Mouse (Mus musculus) kidney, embryonic 15.5 days (tissue): ENCODE measurements around the gene Hyou1. TPM values are rescaled to one million over a fixed set of nuclear protein-coding genes. Genes with fewer than 3 reads are reported as not detected.

Experiments
- ATAC-seq: fragments of 200-750 bp; cut with Nextera tagmentation; replicated peaks from 2 replicates; pipeline ENCODE4 v1.8.0; 2017; ENCODE audit warnings: moderate TSS enrichment; ENCODE audit not compliant: low FRiP score
- H3K27ac ChIP-seq: fragments of 300-500 bp; sonication (generic); 2 replicates; pipeline ENCODE4 v1.5.1; 2015; ENCODE audit warnings: mild to moderate bottlenecking, inconsistent platforms
- H3K27me3 ChIP-seq: fragments of 300-500 bp; sonication (generic); 2 replicates; pipeline ENCODE4 v1.6.1; 2015; ENCODE audit warnings: inconsistent platforms
- H3K36me3 ChIP-seq: fragments of 300-500 bp; sonication (generic); 2 replicates; pipeline ENCODE4 v1.6.1; 2015; ENCODE audit warnings: inconsistent platforms
- H3K4me1 ChIP-seq: fragments of 300-500 bp; sonication (generic); 2 replicates; pipeline ENCODE4 v1.6.1; 2015; ENCODE audit warnings: inconsistent platforms
- H3K4me2 ChIP-seq: fragments of 300-500 bp; sonication (generic); 2 replicates; pipeline ENCODE4 v1.6.1; 2015; ENCODE audit warnings: moderate library complexity, mild to moderate bottlenecking, inconsistent platforms
- H3K4me3 ChIP-seq: fragments of 300-500 bp; sonication (generic); replicated peaks from 2 replicates; pipeline ENCODE4 v1.5.1; 2015; ENCODE audit warnings: mild to moderate bottlenecking, inconsistent platforms
- H3K9ac ChIP-seq: fragments of 300-500 bp; sonication (generic); 2 replicates; pipeline ENCODE4 v1.6.1; 2015; ENCODE audit warnings: mild to moderate bottlenecking, inconsistent platforms
- H3K9me3 ChIP-seq: fragments of 300-500 bp; sonication (generic); replicated peaks from 2 replicates; pipeline ENCODE4 v1.6.1; 2016; ENCODE audit warnings: inconsistent platforms
- WGBS: fragments of 180-500 bp; shearing (Covaris S2); methylation state at CpG from one replicate; pipeline ENCODE4 v1.1.7; 2015; ENCODE audit warnings: mixed read lengths; 5-methylcytosine and 5-hydroxymethylcytosine counted together
- microRNA-seq: library from miRNA; unstranded; fragments of <30 nt; microRNA quantifications from one replicate; pipeline ENCODE4, GENCODE M21; 2016
- polyA plus RNA-seq: library from polyadenylated mRNA; unstranded; fragments of >200 nt; fragmentation: Nextera tagmentation; extraction: Ambion mirVana; gene quantifications from 2 replicates; pipeline ENCODE4 v1.2.1, GENCODE M21; 2015

The Hyou1 gene
- polyA plus RNA-seq, 1 experiment from 2014 or later, result 48.2 TPM

DNA sequence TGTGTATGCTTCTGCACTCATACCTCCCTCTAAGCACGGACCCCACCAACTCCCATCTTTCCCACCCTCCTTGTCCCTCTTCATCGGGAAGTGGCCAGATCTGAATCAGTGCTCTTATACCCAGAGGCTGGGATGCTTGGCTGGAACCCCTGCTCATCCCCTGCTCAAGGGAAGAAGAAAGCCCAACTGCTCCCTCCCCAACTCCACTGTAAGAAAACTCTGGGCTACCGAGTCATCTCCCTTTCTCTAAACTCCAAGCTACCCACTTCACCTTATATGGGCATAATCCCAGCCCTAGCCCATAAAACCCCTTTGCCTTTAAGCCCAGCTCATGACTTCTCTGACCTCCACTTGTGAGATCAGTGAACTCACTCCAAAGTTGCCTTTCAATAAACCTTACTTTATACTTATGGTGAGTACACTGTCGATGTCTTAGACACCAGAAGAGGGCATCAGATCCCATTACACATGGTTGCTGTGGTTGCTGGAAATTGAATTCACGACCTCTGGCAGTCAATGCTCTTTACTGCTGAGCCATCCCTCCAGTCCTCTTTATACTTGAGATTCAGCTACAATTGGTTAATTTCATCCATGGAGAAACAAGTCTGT is 53.4 kb downstream of the Hyou1 start:
- H3K27me3 ChIP-seq, result no peaks in the 10 kb centered on the region
- H3K4me2 ChIP-seq, result no peak overlapping the region
- H3K9me3 ChIP-seq, result no peaks in the 10 kb centered on the region
- 36% methylated on average over 5 of the region's 5 CpGs for WGBS
- H3K4me3 ChIP-seq, result no peak overlapping the region
- H3K4me1 ChIP-seq, result no peaks in the 10 kb centered on the region; the same call in 1 of the 2 replicates
- no peak overlapping the region for H3K9ac ChIP-seq
- no peak overlapping the region for H3K27ac ChIP-seq
- no peak for ATAC-seq
- H3K36me3 ChIP-seq, result no peaks in the 10 kb centered on the region

DNA sequence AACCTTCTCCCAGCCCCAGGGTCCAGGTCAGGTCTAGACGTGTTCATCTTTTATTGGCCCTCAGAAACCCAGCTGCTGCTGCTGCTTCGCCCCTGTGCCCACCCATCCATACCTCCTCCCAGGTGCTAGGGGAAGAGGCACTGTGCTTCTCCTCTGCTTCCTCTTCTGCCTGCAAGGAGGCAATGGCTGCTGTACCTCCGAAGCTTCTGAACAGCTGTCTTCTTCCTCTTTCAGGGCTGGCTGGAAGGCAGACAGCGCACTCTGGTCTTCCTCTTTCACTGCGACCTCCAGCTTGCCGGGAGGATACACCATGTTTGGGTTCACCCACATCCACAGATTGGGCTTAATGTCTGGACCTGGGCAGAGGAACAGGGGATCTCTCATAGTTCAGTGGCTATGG is 56.5 kb downstream of the Hyou1 start:
- Histone ChIP-seq H3K36me3 (no peaks in the 10 kb centered on the region), H3K27ac (no peak overlapping the region), H3K4me3 (no peak overlapping the region), H3K9me3 (no peaks in the 10 kb centered on the region), H3K27me3 (no peaks in the 10 kb centered on the region), H3K4me2 (no peak overlapping the region), H3K4me1 (no peaks in the 10 kb centered on the region; the same call in 1 of the 2 replicates), H3K9ac (no peak overlapping the region)
- no peak for ATAC-seq
- WGBS, result 77% methylated on average over 6 of the region's 6 CpGs

DNA sequence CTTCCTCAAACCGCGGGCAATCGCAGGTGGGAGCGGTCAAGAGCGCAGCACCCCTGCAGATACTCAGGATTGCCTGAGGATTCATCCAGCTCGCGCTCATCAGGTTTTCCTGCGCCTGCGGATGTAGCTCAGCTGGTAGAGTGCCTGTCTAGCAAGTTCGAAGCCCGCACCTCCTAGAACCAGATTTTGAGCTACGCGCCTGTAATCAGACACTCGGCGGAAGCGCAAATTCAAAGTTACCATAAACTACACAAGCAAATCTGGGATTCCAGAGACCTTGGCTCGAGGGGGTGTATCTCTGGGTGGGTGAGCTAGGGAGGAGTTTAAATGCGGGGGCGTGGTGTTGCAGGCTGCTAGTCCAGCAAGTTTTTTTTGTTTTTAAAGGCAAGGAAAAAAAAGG is 61.7 kb downstream of the Hyou1 start, which contains the start of gene Foxr1:
Gene Foxr1 (minus strand): TSS at position 176 of the 400 bp plus-strand sequence.
- no peak within 1 kb of the TSS for H3K9ac ChIP-seq
- H3K27me3 ChIP-seq, result no peaks in the 10 kb centered on the region
- no peak within 1 kb of the TSS for H3K27ac ChIP-seq
- no peak within 1 kb of the TSS for H3K4me2 ChIP-seq
- no peak within 1 kb of the TSS for H3K4me3 ChIP-seq
- no peak for ATAC-seq
- WGBS, result 78% methylated on average over 19 of the region's 19 CpGs
- H3K36me3 ChIP-seq, result no peaks in the 10 kb centered on the region
- H3K9me3 ChIP-seq, result no peaks in the 10 kb centered on the region
- H3K4me1 ChIP-seq, result no peaks in the 10 kb centered on the region

Small RNA genes lying within 50 kb of the gene (microRNA-seq; reads per million reads assigned to microRNA genes)
- gene Gm44335 (not detected), gene Mir7085 (not detected)

Other genes starting within 250 kb of the Hyou1 start
- gene Mcam, start 245.0 kb upstream of the Hyou1 start, polyA plus RNA-seq, result 44.2 and 47.0 TPM in 2 replicates
- gene Cbl, start 145.4 kb upstream of the Hyou1 start, polyA plus RNA-seq, result 18.6 and 22.9 TPM in 2 replicates
- not detected in 2 replicates for gene Ccdc153, start 138.8 kb upstream of the Hyou1 start, polyA plus RNA-seq
- 7.8 and 8.5 TPM in 2 replicates for gene Pdzd3, start 128.0 kb upstream of the Hyou1 start, polyA plus RNA-seq
- gene Nlrx1, start 110.9 kb upstream of the Hyou1 start, polyA plus RNA-seq, result 6.5 and 7.9 TPM in 2 replicates
- 2.5 and 3.4 TPM in 2 replicates for gene Abcg4, start 90.9 kb upstream of the Hyou1 start, polyA plus RNA-seq
- gene Hinfp, start 73.8 kb upstream of the Hyou1 start, polyA plus RNA-seq, result 27.1 and 27.9 TPM in 2 replicates
- 6.6 and 8.8 TPM in 2 replicates for gene C2cd2l, start 59.2 kb upstream of the Hyou1 start, polyA plus RNA-seq
- 41.7 and 46.7 TPM in 2 replicates for gene Dpagt1, start 53.5 kb upstream of the Hyou1 start, polyA plus RNA-seq
- gene H2afx, start 44.8 kb upstream of the Hyou1 start, polyA plus RNA-seq, result 390 and 426 TPM in 2 replicates
- 126 and 145 TPM in 2 replicates for gene Hmbs, start 35.3 kb upstream of the Hyou1 start, polyA plus RNA-seq
- gene Vps11, start 17.8 kb upstream of the Hyou1 start, polyA plus RNA-seq, result 30.4 and 32.9 TPM in 2 replicates
- 47.5 and 48.4 TPM in 2 replicates for gene Slc37a4, start 17.4 kb downstream of the Hyou1 start, polyA plus RNA-seq
- gene Rps25, start 27.6 kb downstream of the Hyou1 start, polyA plus RNA-seq, result 1,882 and 2,019 TPM in 2 replicates
- gene Trappc4, start 28.1 kb downstream of the Hyou1 start, polyA plus RNA-seq, result 135 and 138 TPM in 2 replicates
- gene Ccdc84, start 39.1 kb downstream of the Hyou1 start, polyA plus RNA-seq, result 29.1 and 30.9 TPM in 2 replicates
- gene Foxr1, start 61.6 kb downstream of the Hyou1 start, polyA plus RNA-seq, result not detected in 2 replicates
- gene Upk2, start 75.5 kb downstream of the Hyou1 start, polyA plus RNA-seq, result 0.60 and 2.5 TPM in 2 replicates
- 11.3 and 11.7 TPM in 2 replicates for gene Bcl9l, start 103.3 kb downstream of the Hyou1 start, polyA plus RNA-seq
- not detected in 2 replicates for gene Cxcr5, start 182.4 kb downstream of the Hyou1 start, polyA plus RNA-seq
- 16.7 and 17.9 TPM in 2 replicates for gene Ddx6, start 225.4 kb downstream of the Hyou1 start, polyA plus RNA-seq